Mouse (Mus musculus) intestine, postnatal 0 days (tissue): ENCODE data around the gene Mecr. TPM values are rescaled to one million over a fixed set of nuclear protein-coding genes. Genes with fewer than 3 reads are reported as not detected.
A peak's percentile ranks its signal among the peaks of the same experiment; 100 is the strongest.

Experiments
- ATAC-seq: fragments of 200-750 bp; cut with Nextera tagmentation; 2 replicates; pipeline ENCODE4 v1.8.0; 2017; ENCODE audit warnings: mild to moderate bottlenecking, moderate TSS enrichment, moderate library complexity
- H3K27ac ChIP-seq: fragments of 300-500 bp; sonication (generic); 2 replicates; pipeline ENCODE4 v1.5.1; 2014; ENCODE audit warnings: mild to moderate bottlenecking, low read depth, low read length, moderate library complexity
- H3K27me3 ChIP-seq: fragments of 300-500 bp; sonication (generic); replicated peaks from 2 replicates; pipeline ENCODE4 v1.6.1; 2014; ENCODE audit warnings: low read length, mixed read lengths; ENCODE audit not compliant: control insufficient read depth, insufficient read depth
- H3K36me3 ChIP-seq: fragments of 300-500 bp; sonication (generic); 2 replicates; pipeline ENCODE4 v1.6.1; 2014; ENCODE audit warnings: mild to moderate bottlenecking, moderate library complexity; ENCODE audit not compliant: control insufficient read depth, insufficient read depth
- H3K4me1 ChIP-seq: fragments of 300-500 bp; sonication (generic); replicated peaks from 2 replicates; pipeline ENCODE4 v1.6.1; 2014; ENCODE audit warnings: antibody characterized with exemption, low read length, mixed read lengths; ENCODE audit not compliant: control insufficient read depth, insufficient read depth
- H3K4me2 ChIP-seq: fragments of 300-500 bp; sonication (generic); replicated peaks from 2 replicates; pipeline ENCODE4 v1.6.1; 2014; ENCODE audit warnings: low read depth, mild to moderate bottlenecking, moderate library complexity
- H3K4me3 ChIP-seq: fragments of 300-500 bp; sonication (generic); 2 replicates; pipeline ENCODE4 v1.5.1; 2014; ENCODE audit warnings: low read depth, low read length
- H3K9ac ChIP-seq: fragments of 300-500 bp; sonication (generic); 2 replicates; pipeline ENCODE4 v1.6.1; 2014; ENCODE audit warnings: mild to moderate bottlenecking, low read depth, low read length
- H3K9me3 ChIP-seq: fragments of 300-500 bp; sonication (generic); 2 replicates; pipeline ENCODE4 v1.6.1; 2016; ENCODE audit warnings: mixed run types; ENCODE audit not compliant: control insufficient read depth
- CTCF ChIP-seq: sonication (generic); IDR thresholded peaks from 2 replicates; pipeline ENCODE4 v1.5.1; 2016; ENCODE audit warnings: low read depth, mild to moderate bottlenecking, control low read depth, antibody characterized with exemption, moderate library complexity
- WGBS: fragments of 180-500 bp; shearing (Covaris S2); extraction: QIAGEN DNeasy Blood & Tissue Kit; methylation state at CpG from one replicate; pipeline ENCODE4 v1.1.7; 2014; 5-methylcytosine and 5-hydroxymethylcytosine counted together
- polyA plus RNA-seq: library from polyadenylated mRNA; unstranded; fragments of >200 nt; fragmentation: Nextera tagmentation; extraction: Ambion mirVana; gene quantifications from 2 replicates; pipeline ENCODE4 v1.2.1, GENCODE M21; 2015

Gene Mecr
- polyA plus RNA-seq, 1 experiment from 2014 or later, result 27.3 TPM

GRCm38 (mm10) chr4:131832759-131833407 is 10.4 kb upstream of the Mecr start:
- Histone ChIP-seq H3K27me3 (peaks cover 24% of the 10 kb centered on the region), H3K9ac (no peak overlapping the region), H3K36me3 (no peaks in the 10 kb centered on the region), H3K27ac (no peak overlapping the region), H3K9me3 (no peaks in the 10 kb centered on the region), H3K4me1 (no peaks in the 10 kb centered on the region; the same call in 1 of the 2 replicates), H3K4me3 (no peak overlapping the region), H3K4me2 (no peak overlapping the region)
- no peak for TF ChIP-seq CTCF
- no peak for ATAC-seq
- whole genome bisulfite sequencing, result 74% methylated on average over 3 of the region's 3 CpGs

GRCm38 (mm10) chr4:131833971-131834609 is 9.2 kb upstream of the Mecr start:
- H3K4me2 ChIP-seq, result no peak overlapping the region
- peaks cover 26% of the 10 kb centered on the region for H3K27me3 ChIP-seq
- no peaks in the 10 kb centered on the region; the same call in 1 of the 2 replicates for H3K4me1 ChIP-seq
- no peaks in the 10 kb centered on the region for H3K9me3 ChIP-seq
- H3K4me3 ChIP-seq, result no peak overlapping the region
- ATAC-seq, result no peak
- no peaks in the 10 kb centered on the region for H3K36me3 ChIP-seq
- no peak overlapping the region for H3K27ac ChIP-seq
- 39% methylated on average over 9 of the region's 9 CpGs for WGBS
- no peak overlapping the region for H3K9ac ChIP-seq
- peak; percentile 73 for TF ChIP-seq CTCF

DNA sequence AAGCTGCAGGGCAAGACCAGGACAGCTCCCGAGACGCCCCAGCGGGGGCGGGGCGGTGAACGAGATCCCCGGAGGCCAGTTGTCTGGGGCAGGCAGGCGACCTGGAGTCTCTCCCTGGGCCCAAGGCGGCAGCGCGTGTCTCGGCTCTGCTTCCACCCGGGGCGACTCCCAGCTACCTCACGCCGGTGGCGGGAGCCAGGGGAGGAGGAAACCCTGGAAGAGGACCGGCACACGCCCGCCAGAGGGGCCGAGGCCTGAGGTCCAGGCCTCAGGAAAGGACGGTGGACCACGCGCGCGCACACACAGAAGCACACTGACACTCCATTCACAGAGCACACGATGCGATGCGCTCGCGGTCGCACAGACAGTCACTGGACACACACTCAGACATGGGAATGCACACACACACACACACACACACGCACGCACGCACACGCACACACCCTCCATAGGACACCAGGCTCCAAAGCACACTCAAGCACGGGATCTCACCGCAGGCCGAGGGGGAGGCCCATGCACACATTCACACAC is 6.9 kb upstream of the Mecr start:
- TF ChIP-seq CTCF, result no peak
- no peaks in the 10 kb centered on the region; the same call in 1 of the 2 replicates for H3K4me1 ChIP-seq
- H3K4me2 ChIP-seq, result peak overlapping the region; percentile 98
- H3K36me3 ChIP-seq, result no peaks in the 10 kb centered on the region
- WGBS, result 2% methylated on average over 38 of the region's 39 CpGs
- peak overlapping the region; percentile 67 for H3K4me3 ChIP-seq
- ATAC-seq, result peak; percentile 16; the same call in 1 of the 2 replicates
- H3K27ac ChIP-seq, result no peak overlapping the region
- H3K9ac ChIP-seq, result peak overlapping the region; percentile 51; the same call in 1 of the 2 replicates
- no peaks in the 10 kb centered on the region for H3K9me3 ChIP-seq
- H3K27me3 ChIP-seq, result peaks cover 26% of the 10 kb centered on the region

DNA sequence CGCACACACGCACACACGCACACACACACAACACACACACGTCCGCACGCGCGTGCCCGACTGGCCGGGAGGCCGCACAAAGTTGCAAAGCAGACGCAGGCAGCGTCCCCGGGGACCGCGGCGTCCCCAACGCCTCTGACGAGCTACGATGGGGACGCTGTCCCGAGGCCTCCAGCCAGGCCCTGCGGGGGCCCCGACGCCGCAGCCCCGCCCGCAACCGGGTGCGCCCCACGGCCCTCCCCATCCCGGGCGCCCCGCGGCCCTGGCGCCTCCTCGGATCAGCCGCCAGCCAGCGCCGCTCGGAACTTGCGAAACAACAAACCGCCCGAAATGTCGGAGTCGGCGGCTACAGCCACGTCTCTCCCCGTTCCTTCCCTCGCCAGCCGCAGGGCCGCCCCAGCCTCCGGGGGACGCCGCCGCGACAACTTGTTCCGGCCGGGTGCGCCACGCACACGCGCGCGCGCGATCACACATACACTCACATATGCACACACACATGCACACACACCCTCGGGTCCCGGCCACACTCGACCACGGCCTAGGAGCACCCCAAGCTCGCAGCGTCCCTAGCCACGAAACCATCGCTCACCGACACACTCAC is 6.3 kb upstream of the Mecr start:
- no peaks in the 10 kb centered on the region; the same call in 1 of the 2 replicates for H3K4me1 ChIP-seq
- H3K27me3 ChIP-seq, result peaks cover 26% of the 10 kb centered on the region
- no peak overlapping the region for H3K27ac ChIP-seq
- H3K4me2 ChIP-seq, result peak overlapping the region; percentile 98
- H3K4me3 ChIP-seq, result peak overlapping the region; percentile 67
- TF ChIP-seq CTCF, result no peak
- H3K9ac ChIP-seq, result peak overlapping the region; percentile 51
- under 1% methylated on average over 73 of the region's 76 CpGs for WGBS
- ATAC-seq, result peak; percentile 11; the same call in 1 of the 2 replicates
- no peaks in the 10 kb centered on the region for H3K9me3 ChIP-seq
- H3K36me3 ChIP-seq, result no peaks in the 10 kb centered on the region

- Histone ChIP-seq H3K4me1 (no peaks in the 10 kb centered on the region; the same call in 1 of the 2 replicates), H3K9ac (peak within 1 kb of the TSS; percentile 65), H3K4me2 (peak within 1 kb of the TSS; percentile 98), H3K9me3 (no peaks in the 10 kb centered on the region), H3K27ac (no peak within 1 kb of the TSS), H3K4me3 (peak within 1 kb of the TSS; percentile 67), H3K36me3 (no peaks in the 10 kb centered on the region), H3K27me3 (peaks cover 26% of the 10 kb centered on the region)
- TF ChIP-seq CTCF, result peak; percentile 100
- WGBS, result under 1% methylated on average over 53 of the region's 72 CpGs
- ATAC-seq, result peak; percentile 71
Measured at GRCm38 (mm10) chr4:131837872-131838524, 5.3 kb upstream of the Mecr start, which contains the start of gene Ptpru. Gene Ptpru, minus strand, starts transcription at chr4:131838288.
